Mouse (Mus musculus) limb, embryonic 10.5 days (tissue): ENCODE results near the gene 2310057M21Rik. TPM values are rescaled to one million over a fixed set of nuclear protein-coding genes. Genes with fewer than 3 reads are reported as not detected.
A peak's percentile ranks its signal among the peaks of the same experiment; 100 is the strongest.

Experiments
- DNase-seq: peaks from one replicate; pipeline ENCODE4 v3.0.0-alpha.2; 2017; ENCODE audit warnings: low spot score
- H3K27ac ChIP-seq: fragments of 300-500 bp; sonication (generic); 2 replicates; pipeline ENCODE4 v1.5.1; 2016; ENCODE audit warnings: mild to moderate bottlenecking
- H3K27me3 ChIP-seq: fragments of 300-500 bp; sonication (generic); 2 replicates; pipeline ENCODE4 v1.6.1; 2016; ENCODE audit warnings: low read depth, mild to moderate bottlenecking; ENCODE audit not compliant: poor library complexity, severe bottlenecking
- H3K36me3 ChIP-seq: fragments of 300-500 bp; sonication (generic); 2 replicates; pipeline ENCODE4 v1.6.1; 2016; ENCODE audit warnings: mild to moderate bottlenecking, moderate library complexity
- H3K4me1 ChIP-seq: fragments of 300-500 bp; sonication (generic); 2 replicates; pipeline ENCODE4 v1.6.1; 2016
- H3K4me3 ChIP-seq: fragments of 300-500 bp; sonication (generic); 2 replicates; pipeline ENCODE4 v1.5.1; 2016; ENCODE audit warnings: mild to moderate bottlenecking, moderate library complexity
- H3K9me3 ChIP-seq: fragments of 300-500 bp; sonication (generic); replicated peaks from 2 replicates; pipeline ENCODE4 v1.6.1; 2016; ENCODE audit warnings: mild to moderate bottlenecking
- WGBS: fragments of 180-500 bp; shearing (Covaris S2); methylation state at CpG from one replicate; pipeline ENCODE4 v1.1.7; 2016; 5-methylcytosine and 5-hydroxymethylcytosine counted together
- polyA plus RNA-seq: library from polyadenylated mRNA; unstranded; fragments of >200 nt; fragmentation: Nextera tagmentation; extraction: Ambion mirVana; gene quantifications from 2 replicates; pipeline ENCODE4 v1.2.1, GENCODE M21; 2016

The 2310057M21Rik gene
- polyA plus RNA-seq, 1 experiment from 2014 or later: 25.5 TPM

DNA sequence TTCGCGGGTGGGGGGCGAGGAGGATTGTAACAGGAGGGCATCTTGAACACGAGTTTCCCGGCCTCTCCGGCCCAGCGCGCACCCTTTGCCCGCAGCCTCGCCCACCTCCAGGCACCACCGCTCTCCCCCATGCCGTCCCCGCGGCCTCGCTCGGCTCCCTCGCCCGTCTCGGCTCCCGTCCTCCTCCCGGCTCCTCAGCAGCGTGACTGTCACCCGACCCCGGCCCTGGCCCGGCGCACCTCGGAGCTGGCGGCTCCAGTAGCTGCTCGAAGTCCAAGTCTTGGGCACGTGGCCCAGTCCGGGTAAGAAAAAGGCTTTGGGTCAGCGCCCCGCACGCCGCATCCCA, 317 bp downstream of the 2310057M21Rik start:
- WGBS: 1% methylated on average over 35 of the region's 35 CpGs

DNA sequence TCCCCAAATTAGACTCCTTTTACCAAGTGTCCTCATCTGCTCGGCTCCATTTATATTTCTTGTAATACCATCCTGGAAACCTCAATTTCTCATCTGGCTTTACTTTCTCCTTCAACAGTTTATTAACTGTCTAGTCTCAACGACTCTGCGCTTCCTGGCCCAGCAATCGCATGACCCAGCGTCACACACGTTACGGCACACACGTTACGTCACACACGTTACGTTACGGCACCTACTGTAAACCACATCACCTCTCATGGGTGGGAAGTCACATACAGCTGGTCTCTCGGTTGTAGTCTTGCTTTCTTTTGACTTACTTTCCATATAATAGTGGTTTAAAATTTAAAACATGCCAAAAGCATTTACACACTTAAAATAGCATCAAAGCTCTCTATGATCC, 6.5 kb downstream of the 2310057M21Rik start:
- Histone ChIP-seq H3K27me3 (no peaks in the 10 kb centered on the region), H3K36me3 (peaks cover 93% of the 10 kb centered on the region), H3K4me3 (no peak overlapping the region), H3K9me3 (no peaks in the 10 kb centered on the region), H3K4me1 (peaks cover 2% of the 10 kb centered on the region), H3K27ac (no peak overlapping the region)
- DNase-seq: no peak
- 95% methylated on average over 13 of the region's 13 CpGs for WGBS

More for the DNA sequence above, 317 bp downstream of the 2310057M21Rik start:
- Histone ChIP-seq H3K27me3 (no peaks in the 10 kb centered on the region), H3K36me3 (peaks cover 39% of the 10 kb centered on the region), H3K27ac (peak overlapping the region; percentile 96), H3K9me3 (no peaks in the 10 kb centered on the region), H3K4me3 (peak overlapping the region; percentile 89), H3K4me1 (peaks cover 17% of the 10 kb centered on the region)
- no peak for DNase-seq

DNA sequence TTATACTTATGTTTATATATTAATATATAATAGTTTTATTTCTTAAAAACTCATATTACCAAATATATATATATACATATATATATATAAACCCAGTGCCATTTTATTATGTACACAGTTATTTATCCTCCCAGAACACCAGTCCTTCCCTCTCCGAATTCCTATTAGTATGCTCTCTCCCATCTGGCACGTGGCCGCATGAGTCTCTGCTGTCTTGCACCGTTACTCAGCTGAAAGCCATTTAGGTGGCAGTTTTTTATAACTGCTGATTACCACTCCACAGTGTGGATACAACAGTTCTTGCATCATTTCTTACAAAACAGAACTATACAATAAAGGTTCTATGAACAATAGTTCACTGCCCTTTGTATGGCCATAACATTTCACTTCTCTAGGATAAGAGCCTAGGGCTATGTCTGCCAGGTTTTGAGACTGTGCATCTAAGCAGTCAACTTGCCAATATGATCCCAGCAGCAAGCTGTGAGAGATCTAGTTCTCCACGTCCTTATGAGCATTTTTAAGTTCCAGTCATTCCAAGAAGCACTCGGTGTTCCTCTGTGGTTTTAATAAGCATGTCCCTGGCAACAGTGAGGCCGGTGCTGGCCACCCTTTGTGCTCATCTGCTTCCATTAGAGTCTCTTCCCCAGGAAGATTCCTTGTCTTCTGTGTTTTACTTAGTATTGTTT, 16.6 kb downstream of the 2310057M21Rik start:
- Histone ChIP-seq H3K4me1 (no peaks in the 10 kb centered on the region), H3K27ac (no peak overlapping the region), H3K36me3 (peaks cover 90% of the 10 kb centered on the region), H3K4me3 (no peak overlapping the region), H3K27me3 (no peaks in the 10 kb centered on the region), H3K9me3 (no peaks in the 10 kb centered on the region)
- no peak for DNase-seq
- 94% methylated on average over 7 of the region's 7 CpGs for WGBS

DNA sequence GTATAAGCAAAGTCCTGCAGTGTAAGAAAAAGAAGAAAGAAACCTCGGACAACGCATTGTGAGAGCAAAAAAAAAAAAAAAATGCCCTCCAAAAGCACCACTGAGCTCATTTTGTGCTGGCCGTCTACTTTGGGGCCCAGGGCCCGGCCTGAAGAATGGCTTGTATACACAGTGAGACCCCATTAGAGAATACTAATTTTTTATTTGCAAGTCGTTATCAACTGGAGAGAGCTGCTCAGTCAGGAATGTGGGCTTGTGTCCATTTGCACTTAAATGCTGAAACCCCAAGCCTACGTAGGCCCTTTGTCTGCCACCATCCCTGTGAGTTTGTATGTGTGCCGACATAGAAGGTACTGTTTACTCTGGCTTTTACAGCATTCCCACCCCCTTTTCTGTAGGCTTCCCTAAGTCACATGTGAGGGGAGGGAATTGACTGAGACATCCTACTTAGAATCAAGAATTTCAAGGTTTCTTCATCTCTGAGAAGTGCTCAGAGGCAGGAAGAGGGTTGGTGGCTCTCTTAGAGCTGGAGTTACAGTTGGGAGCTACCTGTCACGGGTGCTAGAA, 25.0 kb downstream of the 2310057M21Rik start:
- Histone ChIP-seq H3K4me3 (no peak overlapping the region), H3K4me1 (no peaks in the 10 kb centered on the region), H3K9me3 (no peaks in the 10 kb centered on the region), H3K27ac (no peak overlapping the region), H3K27me3 (no peaks in the 10 kb centered on the region), H3K36me3 (peaks cover 40% of the 10 kb centered on the region)
- WGBS: 80% methylated on average over 8 of the region's 8 CpGs
- no peak for DNase-seq

DNA sequence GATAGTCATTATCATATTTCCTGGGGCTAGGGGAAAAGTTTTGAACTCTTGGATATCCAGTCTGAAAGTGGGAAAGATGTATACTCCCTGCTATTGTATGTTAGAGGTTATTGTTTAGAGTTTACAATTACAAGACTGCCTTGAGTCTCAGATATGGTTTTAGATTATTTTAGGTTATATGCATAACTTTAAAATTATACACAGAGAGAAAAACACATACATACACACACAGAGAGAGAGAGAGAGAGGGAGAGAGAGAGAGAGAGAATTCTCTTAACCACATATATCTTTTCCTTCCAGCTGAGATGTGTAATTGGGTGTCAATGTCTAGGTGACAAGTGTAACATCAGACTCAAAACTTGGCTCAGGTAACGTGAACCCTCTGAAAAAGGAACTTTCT, 29.0 kb downstream of the 2310057M21Rik start, which contains the start of gene Fam24a:
Gene Fam24a (plus strand): TSS at position 301 of the 400 bp plus-strand sequence.
- H3K4me3 ChIP-seq: no peak within 1 kb of the TSS
- no peak within 1 kb of the TSS for H3K27ac ChIP-seq
- H3K36me3 ChIP-seq: 0 out of 2 replicates have a peak, but pooled peaks cover 4% of the 10 kb centered on the region
- H3K9me3 ChIP-seq: no peaks in the 10 kb centered on the region
- WGBS: 54% methylated on average over 1 of the region's 1 CpGs
- no peaks in the 10 kb centered on the region for H3K4me1 ChIP-seq
- no peak for DNase-seq
- no peaks in the 10 kb centered on the region for H3K27me3 ChIP-seq

DNA sequence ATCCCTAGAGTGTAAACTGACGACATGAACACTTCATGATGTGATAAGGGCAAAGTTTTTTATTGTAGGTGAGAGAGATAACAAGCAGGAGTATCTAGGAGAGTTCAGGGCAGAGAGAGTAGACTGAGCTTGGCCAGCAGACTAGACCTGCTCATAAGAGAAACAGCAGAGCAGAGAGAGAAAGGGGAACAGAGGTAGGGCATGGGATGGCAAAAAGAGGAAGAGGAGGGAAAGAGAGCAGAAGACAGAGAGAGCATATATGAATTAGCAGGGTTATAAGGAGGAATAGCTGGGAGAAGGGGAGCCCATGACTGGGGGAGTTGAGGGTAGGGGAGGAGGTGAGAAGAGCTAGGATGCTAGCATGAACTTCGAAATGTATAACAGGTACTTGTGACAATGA, 30.9 kb downstream of the 2310057M21Rik start:
- H3K4me3 ChIP-seq: no peak overlapping the region
- H3K36me3 ChIP-seq: no peaks in the 10 kb centered on the region
- DNase-seq: no peak
- no peaks in the 10 kb centered on the region for H3K9me3 ChIP-seq
- no peak overlapping the region for H3K27ac ChIP-seq
- H3K4me1 ChIP-seq: no peaks in the 10 kb centered on the region
- 75% methylated on average over 2 of the region's 2 CpGs for WGBS
- no peaks in the 10 kb centered on the region for H3K27me3 ChIP-seq

DNA sequence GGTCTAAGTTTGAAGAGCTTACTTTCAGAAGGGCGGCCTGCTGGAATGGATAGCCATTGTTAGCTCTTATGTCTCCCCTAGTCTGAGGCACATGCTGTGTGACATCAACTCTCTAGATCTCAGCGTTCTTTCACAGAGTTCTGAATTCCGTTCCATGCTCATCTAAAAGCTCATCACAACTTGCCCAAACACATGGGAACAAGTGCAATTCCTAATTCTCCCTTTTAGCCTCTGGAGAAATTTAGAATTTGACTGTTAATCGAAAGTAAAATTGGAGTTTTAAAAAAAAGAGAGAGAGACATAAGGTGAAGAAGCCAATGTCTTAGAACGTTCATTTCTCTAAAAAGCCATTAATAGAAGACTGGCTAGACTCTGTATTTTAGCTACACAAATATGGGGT, 33.1 kb downstream of the 2310057M21Rik start, which contains the start of gene Fam24b:
Gene Fam24b (minus strand): TSS at position 101 of the 400 bp plus-strand sequence.
- no peak within 1 kb of the TSS for H3K4me3 ChIP-seq
- H3K36me3 ChIP-seq: no peaks in the 10 kb centered on the region
- H3K27me3 ChIP-seq: no peaks in the 10 kb centered on the region
- 91% methylated on average over 5 of the region's 5 CpGs for WGBS
- DNase-seq: no peak
- H3K9me3 ChIP-seq: no peaks in the 10 kb centered on the region
- H3K27ac ChIP-seq: no peak within 1 kb of the TSS
- H3K4me1 ChIP-seq: no peaks in the 10 kb centered on the region

DNA sequence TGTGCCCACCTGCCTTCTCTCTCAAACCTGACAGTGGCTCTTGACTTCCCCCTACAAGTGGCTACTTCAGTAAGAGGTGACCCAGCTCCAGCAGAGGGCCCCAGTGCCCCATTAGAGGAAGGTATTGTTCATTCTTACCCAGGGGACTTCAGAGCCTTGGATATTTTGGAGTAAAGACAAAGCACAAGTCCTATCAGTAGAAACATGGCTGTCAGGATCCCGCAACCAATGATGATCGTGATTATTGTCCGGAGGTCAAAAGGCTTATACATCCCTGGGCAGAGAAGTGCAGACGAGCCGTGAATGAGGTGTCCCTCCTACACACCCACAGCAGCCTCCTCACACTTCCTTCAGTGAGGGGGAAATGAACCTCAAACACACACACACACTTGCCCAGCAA, 35.5 kb downstream of the 2310057M21Rik start:
- no peak overlapping the region for H3K4me3 ChIP-seq
- no peaks in the 10 kb centered on the region for H3K27me3 ChIP-seq
- no peak for DNase-seq
- no peaks in the 10 kb centered on the region for H3K4me1 ChIP-seq
- no peaks in the 10 kb centered on the region for H3K9me3 ChIP-seq
- H3K36me3 ChIP-seq: no peaks in the 10 kb centered on the region
- WGBS: 88% methylated on average over 5 of the region's 5 CpGs
- no peak overlapping the region for H3K27ac ChIP-seq

DNA sequence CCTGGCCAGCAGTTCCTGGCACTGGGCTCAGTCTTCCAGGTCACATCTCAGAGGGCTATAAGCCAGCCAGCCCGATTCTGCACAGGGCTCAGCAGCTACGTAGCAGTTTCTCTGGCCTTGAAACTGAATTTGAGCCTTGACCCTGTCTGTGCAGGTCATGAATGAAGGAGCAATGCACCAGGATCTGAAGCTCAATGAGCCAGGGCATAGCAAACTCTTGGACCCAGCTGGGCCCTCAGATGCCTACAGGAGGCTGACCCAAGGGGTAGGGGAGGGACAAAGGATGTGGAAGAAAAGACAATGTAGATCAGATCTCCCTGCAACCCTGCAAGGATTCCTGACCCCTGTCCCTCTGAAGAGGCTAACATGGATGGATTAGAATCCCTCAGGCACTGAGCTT, 40.4 kb downstream of the 2310057M21Rik start, which contains the start of gene Cuzd1:
Gene Cuzd1 (minus strand): TSS at position 101 of the 400 bp plus-strand sequence.
- Histone ChIP-seq H3K36me3 (no peaks in the 10 kb centered on the region), H3K27ac (no peak within 1 kb of the TSS), H3K4me1 (no peaks in the 10 kb centered on the region), H3K9me3 (no peaks in the 10 kb centered on the region), H3K27me3 (no peaks in the 10 kb centered on the region), H3K4me3 (no peak within 1 kb of the TSS)
- DNase-seq: no peak
- WGBS: 86% methylated on average over 2 of the region's 2 CpGs

DNA sequence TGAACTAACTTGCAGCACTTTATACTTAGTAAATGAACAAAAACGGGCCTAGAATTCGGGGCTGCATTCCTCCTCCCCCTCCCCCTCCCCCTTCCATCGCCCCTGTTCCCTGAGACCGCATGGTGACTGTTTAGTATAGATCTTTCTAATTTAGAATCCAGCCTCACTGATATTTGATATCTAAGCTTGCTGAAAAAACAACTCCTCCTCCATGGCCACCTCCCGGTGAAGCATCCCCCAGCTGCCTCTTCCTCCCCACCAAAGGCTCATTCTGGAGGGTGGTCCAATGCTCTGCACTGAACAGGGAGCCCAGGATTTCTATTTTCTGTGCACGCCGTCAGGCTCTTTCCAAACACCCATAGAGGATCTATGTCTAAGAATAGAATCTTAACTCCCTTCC, 44.2 kb downstream of the 2310057M21Rik start:
- Histone ChIP-seq H3K27me3 (no peaks in the 10 kb centered on the region), H3K9me3 (no peaks in the 10 kb centered on the region), H3K4me3 (no peak overlapping the region), H3K36me3 (no peaks in the 10 kb centered on the region), H3K27ac (no peak overlapping the region), H3K4me1 (no peaks in the 10 kb centered on the region)
- WGBS: 88% methylated on average over 5 of the region's 7 CpGs
- no peak for DNase-seq

DNA sequence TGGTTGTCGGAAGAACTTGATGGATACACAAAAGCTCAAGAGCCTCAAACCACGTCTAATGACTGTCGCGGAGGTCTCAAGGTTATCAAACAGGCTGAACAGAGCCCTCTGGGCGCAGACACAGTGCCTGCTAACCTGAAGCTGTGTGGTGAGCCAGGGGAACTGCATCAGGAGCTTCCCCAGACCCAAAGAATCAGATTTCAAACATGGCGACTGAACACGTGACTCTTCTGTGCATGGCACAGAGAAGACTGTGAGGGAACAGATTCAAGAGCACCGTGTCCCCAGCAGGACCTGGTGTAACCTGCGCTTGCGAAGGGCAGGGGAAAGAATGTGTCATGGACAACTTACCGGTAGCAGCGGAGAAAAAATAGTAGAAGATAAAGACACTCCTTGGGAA, 45.0 kb downstream of the 2310057M21Rik start:
- DNase-seq: no peak
- Histone ChIP-seq H3K4me1 (no peaks in the 10 kb centered on the region), H3K27me3 (no peaks in the 10 kb centered on the region), H3K9me3 (no peaks in the 10 kb centered on the region), H3K4me3 (no peak overlapping the region), H3K36me3 (no peaks in the 10 kb centered on the region), H3K27ac (no peak overlapping the region)
- WGBS: 65% methylated on average over 12 of the region's 12 CpGs

DNA sequence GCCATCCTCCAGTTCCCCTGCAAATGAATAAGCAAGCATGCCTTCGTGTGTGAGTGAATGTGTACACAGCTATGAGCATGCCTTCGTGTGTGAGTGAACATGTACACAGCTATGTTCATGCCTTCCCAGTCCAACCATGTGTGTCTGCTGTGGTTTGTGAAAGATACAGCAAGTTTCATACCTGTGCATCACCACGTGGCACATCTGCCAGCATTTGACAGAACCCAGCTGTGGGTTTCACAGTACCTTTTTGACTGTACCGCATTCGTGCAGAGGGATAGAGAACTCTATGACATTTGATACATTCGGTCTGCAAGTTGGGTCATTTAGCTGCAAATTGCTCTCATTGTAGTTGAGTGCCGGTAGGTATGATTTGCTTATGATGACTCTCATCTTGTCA, 48.1 kb downstream of the 2310057M21Rik start:
- Histone ChIP-seq H3K9me3 (no peaks in the 10 kb centered on the region), H3K4me3 (no peak overlapping the region), H3K36me3 (no peaks in the 10 kb centered on the region), H3K4me1 (no peaks in the 10 kb centered on the region), H3K27ac (no peak overlapping the region), H3K27me3 (no peaks in the 10 kb centered on the region)
- WGBS: 88% methylated on average over 7 of the region's 7 CpGs
- DNase-seq: no peak

DNA sequence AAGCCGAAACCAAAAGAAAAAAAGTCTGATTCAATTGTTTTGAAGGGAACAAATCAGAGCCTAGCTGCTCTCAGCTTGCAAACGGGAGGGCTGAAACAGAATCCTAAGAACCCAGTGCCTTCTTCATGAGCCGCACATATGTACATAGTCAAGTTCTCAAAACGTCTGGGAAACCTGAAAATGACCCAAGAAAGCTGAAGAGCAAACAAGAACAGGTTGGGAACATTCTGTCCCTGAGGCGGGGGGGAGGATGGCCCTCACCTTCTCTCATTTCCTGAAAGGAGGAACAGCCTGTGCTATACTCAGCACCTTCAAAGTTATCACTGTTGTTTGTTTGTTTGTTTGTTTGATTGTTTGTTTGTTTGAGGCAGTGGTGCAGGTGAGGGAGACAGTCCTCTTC, 55.8 kb downstream of the 2310057M21Rik start:
- Histone ChIP-seq H3K27ac (no peak overlapping the region), H3K4me1 (no peaks in the 10 kb centered on the region), H3K9me3 (no peaks in the 10 kb centered on the region), H3K4me3 (no peak overlapping the region), H3K36me3 (no peaks in the 10 kb centered on the region), H3K27me3 (no peaks in the 10 kb centered on the region)
- no peak for DNase-seq
- WGBS: 82% methylated on average over 5 of the region's 5 CpGs
